19 mouse cellular contexts compared by ENCODE assay signal in the genomic region with DNA sequence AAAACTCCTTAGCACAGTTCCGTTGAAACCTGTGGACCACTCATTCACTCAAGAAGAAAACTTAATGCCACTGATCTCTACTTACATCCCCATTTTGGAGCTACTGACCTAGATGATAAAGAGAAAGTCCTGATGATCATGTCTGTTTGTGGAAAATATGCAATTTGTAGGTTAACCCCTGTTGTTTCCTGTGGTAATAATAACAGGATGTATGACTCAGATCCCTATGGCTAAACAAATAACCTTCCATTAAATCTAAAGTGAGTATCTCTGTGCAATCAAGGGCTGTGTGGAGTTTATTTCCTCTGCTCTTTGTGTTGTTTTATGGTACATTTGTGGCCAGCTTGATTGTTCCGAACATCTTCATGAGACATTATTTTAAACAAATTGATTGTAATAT.
"Had no signal": no experiment of that assay in that cellular context is flagged by ENCODE, and none has a peak within 500 bp of the region (broad histone marks: within the 10 kb centered on the region; RNA-seq: fewer than 3 reads in every experiment).

No protein-coding gene starts in this region.

- ATAC-seq: liver, embryonic 12.5 days; midbrain, embryonic 15.5 days had no signal

- H3K9me3 ChIP-seq: kidney, embryonic 15.5 days; limb, embryonic 10.5 days; limb, embryonic 13.5 days; liver, embryonic 12.5 days; liver, embryonic 15.5 days; midbrain, embryonic 12.5 days; midbrain, embryonic 15.5 days; neural tube, embryonic 12.5 days; neural tube, embryonic 15.5 days had no signal

- DNase-seq: kidney, adult 8-10 months; kidney, postnatal 10 days; kidney, postnatal 36 days; liver; lung, adult 18-20 months; retina, postnatal 1 day; right cerebral cortex, postnatal 25 days; thymus, adult 18-20 months; thymus, postnatal 36 days had no signal

- H3K27me3 ChIP-seq: kidney, embryonic 15.5 days; limb, embryonic 13.5 days; liver, embryonic 12.5 days; liver, embryonic 15.5 days; midbrain, embryonic 12.5 days; midbrain, embryonic 15.5 days; neural tube, embryonic 12.5 days; neural tube, embryonic 15.5 days had no signal

- H3K4me2 ChIP-seq: kidney, embryonic 15.5 days; limb, embryonic 13.5 days; liver, embryonic 12.5 days; liver, embryonic 15.5 days; midbrain, embryonic 12.5 days; midbrain, embryonic 15.5 days; neural tube, embryonic 12.5 days; neural tube, embryonic 15.5 days had no signal

- H3K4me3 ChIP-seq: kidney, embryonic 15.5 days; limb, embryonic 10.5 days; limb, embryonic 13.5 days; liver, embryonic 12.5 days; liver, embryonic 15.5 days; midbrain, embryonic 12.5 days; midbrain, embryonic 15.5 days; neural tube, embryonic 12.5 days; neural tube, embryonic 15.5 days had no signal

- H3K36me3 ChIP-seq: kidney, embryonic 15.5 days; limb, embryonic 10.5 days; limb, embryonic 13.5 days; liver, embryonic 12.5 days; liver, embryonic 15.5 days; midbrain, embryonic 12.5 days; midbrain, embryonic 15.5 days; neural tube, embryonic 12.5 days; neural tube, embryonic 15.5 days had no signal

- H3K4me1 ChIP-seq: kidney, embryonic 15.5 days; limb, embryonic 10.5 days; limb, embryonic 13.5 days; liver, embryonic 12.5 days; liver, embryonic 15.5 days; midbrain, embryonic 12.5 days; midbrain, embryonic 15.5 days; neural tube, embryonic 12.5 days; neural tube, embryonic 15.5 days had no signal

- H3K9ac ChIP-seq: kidney, embryonic 15.5 days; limb, embryonic 13.5 days; liver, embryonic 12.5 days; liver, embryonic 15.5 days; midbrain, embryonic 12.5 days; midbrain, embryonic 15.5 days; neural tube, embryonic 12.5 days; neural tube, embryonic 15.5 days had no signal

- H3K27ac ChIP-seq: kidney, embryonic 15.5 days; limb, embryonic 10.5 days; limb, embryonic 13.5 days; liver, embryonic 12.5 days; liver, embryonic 15.5 days; macrophage; midbrain, embryonic 12.5 days; midbrain, embryonic 15.5 days; neural tube, embryonic 12.5 days; neural tube, embryonic 15.5 days had no signal
